Mouse (Mus musculus) G1E (cell line): ENCODE data around the gene AA467197.

Experiments used
- CTCF ChIP-seq: IDR thresholded peaks from 2 replicates; pipeline ENCODE4 v1.5.1; 2012; ENCODE audit warnings: low read depth, low read length, inconsistent platforms, mixed read lengths
- TAL1 ChIP-seq: conservative IDR thresholded peaks from 2 replicates; pipeline ENCODE4 v1.6.1; 2012; ENCODE audit warnings: low read depth, low read length, inconsistent platforms, mixed read lengths

GRCm38 (mm10) chr2:122683641-122684040 is 46.9 kb downstream of the AA467197 start:
- TF ChIP-seq CTCF: no peak
- TF ChIP-seq TAL1: no peak
